Mouse (Mus musculus): ENCODE measurements at regions not wholly inside any gene's neighbourhood (a gene's known extent, or its start where the extent isn't known, plus 50 kb on each side); places are given as distances from the start of the nearest gene placed in this dataset.
"Not testable (repeated sequence)": the region's sequence is repeated elsewhere in the genome, so short reads cannot be mapped to it uniquely, and the experiment has no call there.

DNA sequence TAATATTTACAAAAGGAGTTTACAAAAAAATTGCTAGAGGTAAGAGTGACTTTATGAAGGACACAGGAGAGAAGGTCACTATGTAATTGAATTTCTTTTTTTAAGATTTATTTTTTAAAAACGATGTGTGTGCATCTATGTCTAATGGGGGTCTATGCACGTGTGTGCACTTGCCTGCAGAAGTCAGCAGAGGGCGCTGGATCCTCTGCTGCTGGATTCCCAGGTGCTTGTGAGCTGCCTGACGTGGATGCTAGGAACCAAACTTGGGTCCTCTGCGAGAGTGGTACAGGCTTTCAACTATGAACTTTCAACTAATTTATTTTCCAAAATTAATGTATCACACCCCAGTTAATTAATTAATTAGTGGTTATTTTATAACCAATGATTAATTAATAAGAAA, 85.0 kb downstream of the Glrx3 start:
- in situ Hi-C loops (cut with MseI, MboI): no loop called here

DNA sequence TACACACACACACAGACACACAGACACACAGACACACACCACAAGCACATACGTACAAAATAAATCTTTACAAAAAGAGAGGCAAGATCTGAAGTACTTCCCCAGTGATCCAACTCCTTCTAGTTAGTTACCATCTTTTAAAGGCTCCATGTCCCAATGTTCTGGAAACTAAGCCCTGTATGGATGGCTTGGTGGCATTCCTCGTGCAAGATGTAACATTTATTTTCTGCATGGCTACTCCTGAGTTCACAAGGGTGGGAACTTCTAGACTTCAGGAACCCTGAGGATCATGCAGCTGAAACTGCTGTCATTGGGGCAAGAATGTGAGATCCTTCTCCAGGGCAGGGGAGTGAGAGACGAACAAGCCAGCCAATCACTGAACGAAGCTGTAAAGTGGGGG, 96.1 kb downstream of the Glrx3 start:
- in situ Hi-C loops (cut with MseI, MboI): no loop called here

GRCm38 (mm10) chr7:137549991-137550390, 112.6 kb downstream of the Glrx3 start:
- in situ Hi-C loops (cut with MseI, MboI): loop anchor here in 1 of 2 experiments (5.0 kb wide), 1 partner anchor 73 kb away; no protein-coding TSS in a partner anchor

GRCm38 (mm10) chr7:137552551-137553198, 115.3 kb downstream of the Glrx3 start:
- in situ Hi-C loops (cut with MseI, MboI): loop anchor here in 1 of 2 experiments (5.0 kb wide), 1 partner anchor 75 kb away; no protein-coding TSS in a partner anchor

GRCm38 (mm10) chr7:137555481-137555880, 118.1 kb downstream of the Glrx3 start:
- in situ Hi-C loops (cut with MseI, MboI): no loop called here

DNA sequence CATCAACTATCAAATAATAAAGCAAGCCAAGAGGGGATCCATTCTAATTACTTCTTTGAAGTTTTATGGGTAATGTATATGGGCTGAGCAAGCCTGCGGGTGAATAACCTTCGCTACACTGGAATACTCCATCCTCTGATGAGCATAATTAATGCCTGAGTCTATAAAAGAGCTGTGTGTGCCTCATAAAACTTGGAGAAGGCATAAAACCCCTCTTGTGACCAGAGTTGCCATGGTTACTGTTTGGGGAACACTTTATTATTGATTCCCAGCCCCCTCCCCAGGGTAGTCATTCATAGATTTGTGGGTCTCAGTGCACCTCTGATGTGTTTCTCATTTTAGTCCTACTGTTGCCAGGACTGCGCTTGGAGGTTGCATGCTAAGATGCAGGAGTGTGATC, 120.0 kb downstream of the Glrx3 start:
- in situ Hi-C loops (cut with MseI, MboI): no loop called here

GRCm38 (mm10) chr7:137558871-137559270, 121.5 kb downstream of the Glrx3 start:
- in situ Hi-C loops (cut with MseI, MboI): no loop called here

DNA sequence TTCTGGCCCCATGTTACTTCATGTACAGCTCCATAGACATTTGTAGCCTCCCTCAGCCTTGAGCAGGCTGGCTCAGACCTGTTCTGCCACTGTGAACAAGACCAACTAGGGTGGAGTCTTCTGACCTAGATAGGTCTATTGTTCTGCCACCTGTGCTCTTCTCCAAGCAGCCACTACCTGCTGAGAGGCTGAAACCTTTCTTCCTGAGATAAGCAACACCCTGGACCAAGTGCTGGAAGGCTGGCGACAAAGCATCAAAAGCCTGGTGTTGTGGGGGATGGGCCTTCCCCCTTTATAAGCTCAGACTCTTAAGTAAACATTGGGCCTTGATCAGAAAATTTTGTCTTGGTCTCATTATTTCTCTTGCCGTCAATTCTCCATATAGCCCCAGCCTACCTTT, 132.8 kb downstream of the Glrx3 start:
- in situ Hi-C loops (cut with MseI, MboI): no loop called here

GRCm38 (mm10) chr7:137575491-137575890, 138.1 kb downstream of the Glrx3 start:
- in situ Hi-C loops (cut with MseI, MboI): no loop called here

DNA sequence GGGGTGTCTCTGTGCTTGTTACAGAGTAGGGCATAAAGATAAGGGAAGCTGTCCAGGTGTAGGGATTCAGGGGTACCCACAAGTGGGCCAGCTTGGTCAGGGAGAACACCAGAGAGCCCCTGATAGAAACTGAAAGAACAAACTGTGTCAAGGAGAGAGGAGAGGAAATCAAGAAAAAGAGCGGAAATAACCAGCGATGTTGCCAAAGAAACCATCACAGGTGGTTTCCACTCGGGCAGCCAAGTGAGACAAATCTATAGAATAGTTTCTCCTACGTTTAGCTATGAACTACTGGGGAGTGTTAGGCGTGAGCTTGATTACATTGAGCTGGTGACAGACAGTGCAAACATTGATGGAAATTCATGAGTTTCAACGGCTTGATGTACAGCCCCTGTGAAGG, 138.8 kb downstream of the Glrx3 start:
- in situ Hi-C loops (cut with MseI, MboI): no loop called here

- in situ Hi-C loops (cut with MseI, MboI): no loop called here
These were observed 146.1 kb downstream of the Glrx3 start for GRCm38 (mm10) chr7:137583556-137583955.

GRCm38 (mm10) chr7:137584916-137585315, 147.5 kb downstream of the Glrx3 start:
- in situ Hi-C loops (cut with MseI, MboI): not testable (repeated sequence)

DNA sequence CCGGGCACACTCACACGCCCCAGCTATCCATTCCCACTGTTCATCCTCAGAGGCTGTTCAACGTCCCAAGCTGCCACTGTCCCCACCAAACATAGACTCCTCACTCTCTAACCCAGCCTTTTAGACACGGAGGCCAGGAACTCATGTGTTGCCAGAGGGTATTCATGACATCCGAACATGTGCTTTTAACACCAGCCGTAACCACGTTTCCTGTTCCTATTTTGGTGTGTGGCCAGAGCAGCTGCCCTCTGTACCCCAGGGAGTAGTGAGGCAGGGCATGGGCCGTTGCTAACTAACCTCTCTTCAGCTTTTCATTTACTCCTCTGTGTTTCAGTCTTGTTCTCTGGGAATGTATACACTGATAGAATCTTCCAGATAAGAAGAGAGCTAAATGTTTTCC, 156.2 kb downstream of the Glrx3 start:
- in situ Hi-C loops (cut with MseI, MboI): no loop called here

- in situ Hi-C loops (cut with MseI, MboI): no loop called here
These were observed 158.2 kb downstream of the Glrx3 start for GRCm38 (mm10) chr7:137595567-137595966.

DNA sequence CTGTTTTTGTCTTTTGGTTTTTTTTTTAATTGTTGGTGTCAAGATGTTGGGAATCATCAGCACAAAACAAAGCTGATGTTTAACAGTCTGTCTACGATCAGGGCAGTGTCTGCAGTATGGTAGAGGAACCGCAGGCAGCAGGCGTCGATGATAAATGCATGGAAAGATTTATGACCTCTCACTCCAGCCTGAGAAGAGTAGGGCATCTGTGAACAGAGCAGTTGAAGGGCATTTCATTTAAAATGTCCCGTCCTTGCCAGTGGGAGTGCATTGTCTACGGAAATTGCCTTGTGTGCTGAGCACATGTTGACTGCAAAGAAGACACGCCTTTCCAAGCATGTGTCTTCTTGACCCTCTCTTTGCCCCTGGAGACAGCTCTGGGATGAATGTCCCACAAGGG, 158.7 kb downstream of the Glrx3 start:
- in situ Hi-C loops (cut with MseI, MboI): no loop called here

GRCm38 (mm10) chr7:137603039-137603438, 165.6 kb downstream of the Glrx3 start:
- in situ Hi-C loops (cut with MseI, MboI): loop anchor here (10.0 kb wide), 1 partner anchor 182 kb away; no protein-coding TSS in a partner anchor

DNA sequence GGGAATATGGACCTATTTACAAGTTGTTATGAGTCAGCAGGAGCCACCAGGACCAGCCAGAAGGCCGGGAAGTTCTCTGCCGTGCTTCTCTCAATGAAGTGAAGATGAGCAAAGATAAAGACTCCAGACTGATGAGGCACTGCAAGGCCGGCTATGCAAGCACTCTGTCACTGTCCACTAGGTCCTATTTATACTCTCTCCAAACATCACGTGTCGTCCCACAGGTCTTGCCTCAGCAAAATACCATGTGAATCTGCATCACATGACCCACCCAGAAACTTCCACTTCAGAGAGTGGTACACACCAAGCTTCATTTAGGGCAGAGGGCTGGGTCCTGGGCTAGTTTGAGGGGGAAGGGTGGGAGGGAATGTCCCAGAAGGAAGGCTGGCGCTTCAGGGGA, 172.3 kb downstream of the Glrx3 start:
- in situ Hi-C loops (cut with MseI, MboI): loop anchor here (10.0 kb wide), 1 partner anchor 175 kb away; no protein-coding TSS in a partner anchor

GRCm38 (mm10) chr7:137611363-137611762, 173.9 kb downstream of the Glrx3 start:
- in situ Hi-C loops (cut with MseI, MboI): no loop called here

GRCm38 (mm10) chr7:137611891-137612522, 174.6 kb downstream of the Glrx3 start:
- in situ Hi-C loops (cut with MseI, MboI): no loop called here

DNA sequence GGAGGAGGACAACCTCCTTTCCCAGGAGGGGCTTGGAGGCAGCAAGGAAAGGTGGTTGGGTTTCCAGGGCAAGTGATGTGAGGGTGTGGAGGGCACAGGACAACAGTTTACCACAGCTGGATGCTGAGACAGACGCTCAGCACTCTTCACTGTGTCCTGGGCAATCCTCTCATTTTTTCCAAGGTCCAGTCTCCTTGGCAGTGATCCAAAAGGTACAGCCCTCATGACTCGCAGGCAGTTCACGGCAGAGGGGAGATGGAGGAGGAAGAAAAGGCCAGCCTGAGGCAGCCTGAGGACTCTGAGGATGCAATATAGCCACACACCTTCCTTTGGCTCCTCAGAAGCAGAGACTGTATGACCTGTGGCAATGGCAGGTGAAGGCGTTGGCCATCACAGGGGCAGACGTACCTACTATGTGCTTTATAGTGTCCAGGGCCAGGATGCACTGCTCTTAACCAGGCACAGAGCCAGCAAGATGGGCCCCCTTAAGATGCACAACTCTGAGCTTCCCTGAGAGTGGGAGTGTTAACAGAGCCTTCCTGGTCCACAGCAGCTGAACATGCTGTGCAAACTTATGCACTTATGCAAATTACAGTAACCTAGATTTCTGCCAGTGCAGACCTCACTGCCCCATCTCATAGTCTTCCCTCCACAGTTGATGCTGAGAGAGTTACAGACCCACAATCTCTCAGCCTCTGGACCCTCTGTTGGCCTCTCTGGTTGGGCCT, 181.2 kb downstream of the Glrx3 start:
- in situ Hi-C loops (cut with MseI, MboI): no loop called here

DNA sequence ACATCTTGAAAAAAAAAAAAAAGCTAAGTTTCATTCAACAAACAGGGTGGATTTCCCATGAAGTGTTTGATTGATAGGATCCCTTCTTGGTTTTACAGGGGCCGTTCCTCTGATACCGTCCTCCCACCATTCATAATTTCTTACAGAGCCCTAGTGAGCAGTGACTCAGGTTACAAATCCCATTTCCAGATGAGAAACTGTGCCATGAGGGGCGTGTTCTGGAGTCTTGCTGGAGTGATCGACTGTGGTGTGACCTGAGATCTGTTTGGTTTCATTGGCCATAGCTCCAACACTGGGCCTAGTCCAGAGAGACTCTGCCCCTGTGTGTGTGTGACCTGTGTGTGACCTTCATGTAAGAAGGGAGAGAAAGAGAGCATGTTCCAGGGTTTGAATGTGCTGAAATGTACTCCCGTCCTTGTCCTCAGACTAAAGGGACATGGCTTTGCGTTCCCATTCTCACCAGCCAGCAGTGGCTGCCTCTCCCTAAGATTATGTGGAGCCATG, 181.9 kb downstream of the Glrx3 start:
- in situ Hi-C loops (cut with MseI, MboI): no loop called here

DNA sequence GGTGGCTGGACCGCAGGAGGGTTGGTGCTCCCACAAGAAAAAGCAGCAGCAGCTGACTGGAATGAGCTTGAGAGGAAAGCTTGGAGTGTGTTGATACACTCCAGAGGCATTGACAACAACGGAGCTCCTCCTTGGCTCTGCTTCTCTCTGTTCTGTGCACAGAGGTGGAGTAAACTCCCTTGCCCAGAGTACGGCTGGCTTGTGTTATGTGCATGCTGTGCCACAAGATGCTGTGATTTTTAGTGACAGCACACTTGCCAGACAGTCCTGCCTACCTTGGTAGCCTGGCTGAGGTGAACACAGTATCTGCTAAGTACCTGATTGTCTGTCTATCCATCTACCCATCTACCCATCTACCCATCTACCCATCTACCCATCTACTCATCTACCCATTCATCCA, 190.9 kb downstream of the Glrx3 start:
- in situ Hi-C loops (cut with MseI, MboI): no loop called here

All from mouse trophoblast stem cell (cell line).